Mouse (Mus musculus) spleen, postnatal 14 days (tissue): ENCODE measurements around the gene Ddx41.

Source experiments
- DNase-seq, 2 experiments: peaks; one replicate each; pipeline ENCODE4 v3.0.0; 2021 to 2022; ENCODE audit warnings: low spot score in 2 of 2

The Ddx41 gene

DNA sequence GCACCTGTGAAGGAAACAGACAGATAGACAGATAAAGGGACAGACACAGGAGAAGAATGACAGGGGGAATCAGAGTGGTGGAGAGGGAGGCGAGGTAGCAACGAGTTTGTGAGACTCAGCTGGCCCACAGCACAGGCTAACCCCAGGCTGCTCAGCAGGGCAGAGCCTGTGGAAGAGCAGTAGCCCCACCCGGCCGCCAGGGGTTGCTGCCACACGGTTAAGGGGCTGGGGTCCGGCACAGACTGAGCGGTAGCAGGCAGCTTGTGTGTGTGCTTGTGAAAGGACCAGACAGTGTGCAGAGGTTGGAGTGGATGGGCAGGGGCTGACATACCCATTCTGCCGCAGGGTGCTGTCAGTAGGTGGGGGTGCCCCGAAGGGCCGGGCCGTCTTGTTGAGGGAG, 28.6 kb downstream of the Ddx41 start:
- no peak for DNase-seq

DNA sequence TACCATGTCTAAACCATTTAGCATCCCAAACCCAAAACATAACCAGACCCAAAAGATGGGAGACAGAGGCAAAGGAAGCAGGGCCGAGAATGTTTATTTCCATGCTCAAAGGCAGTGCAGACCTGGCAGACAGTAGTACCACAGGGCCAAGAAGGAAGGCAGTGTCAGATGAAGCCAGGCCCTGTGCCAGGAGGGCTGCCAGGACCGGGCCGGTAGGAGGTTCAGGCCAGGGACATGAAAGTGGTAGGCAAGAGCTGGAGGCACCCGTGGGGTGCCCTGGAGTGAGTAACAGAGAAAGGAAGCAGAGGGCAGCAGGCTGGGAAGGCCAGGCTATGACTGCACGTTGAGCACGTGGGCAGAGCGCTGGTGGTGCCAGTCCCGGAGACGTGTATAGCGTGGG, 29.8 kb downstream of the Ddx41 start:
- no peak for DNase-seq

DNA sequence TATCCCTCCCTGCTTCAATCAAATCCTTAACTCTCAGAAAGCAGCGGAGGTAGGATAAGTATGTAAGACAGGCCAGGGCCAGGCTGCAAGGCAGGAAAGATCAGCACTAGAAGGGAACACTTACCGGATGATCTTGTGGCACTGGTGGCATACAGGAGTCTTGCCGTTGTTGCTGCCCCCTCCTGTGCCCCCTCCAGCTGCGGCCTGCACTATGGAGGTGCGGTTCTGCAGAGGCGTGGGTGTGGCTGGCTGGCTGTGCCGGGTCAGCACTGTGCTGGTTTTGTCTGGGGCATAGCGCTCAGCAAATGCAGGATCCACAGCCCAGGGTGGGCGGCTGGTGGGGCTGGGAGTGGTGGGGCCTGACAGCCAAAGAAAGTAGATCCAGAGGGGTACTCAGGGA, 30.6 kb downstream of the Ddx41 start:
- no peak for DNase-seq

DNA sequence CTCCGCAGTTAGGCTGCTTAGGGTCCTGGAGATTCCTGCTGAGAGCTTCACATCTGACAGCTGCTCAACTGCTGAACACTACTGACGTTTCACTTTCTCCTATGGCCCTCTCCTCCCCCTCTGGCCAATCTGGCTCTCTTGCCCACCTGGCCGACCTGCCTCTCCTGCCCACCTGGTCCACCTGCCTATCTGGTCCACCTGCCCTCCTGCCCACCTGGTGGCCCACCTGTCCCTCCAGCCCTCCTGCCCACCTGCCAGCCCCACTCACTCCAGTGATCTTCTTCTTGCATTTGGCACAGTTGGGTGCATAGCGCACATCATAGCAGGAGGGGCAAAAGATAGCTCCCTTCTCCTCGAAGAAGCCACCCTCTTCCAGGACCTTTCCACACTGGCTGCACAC, 32.1 kb downstream of the Ddx41 start:
- DNase-seq: no peak

DNA sequence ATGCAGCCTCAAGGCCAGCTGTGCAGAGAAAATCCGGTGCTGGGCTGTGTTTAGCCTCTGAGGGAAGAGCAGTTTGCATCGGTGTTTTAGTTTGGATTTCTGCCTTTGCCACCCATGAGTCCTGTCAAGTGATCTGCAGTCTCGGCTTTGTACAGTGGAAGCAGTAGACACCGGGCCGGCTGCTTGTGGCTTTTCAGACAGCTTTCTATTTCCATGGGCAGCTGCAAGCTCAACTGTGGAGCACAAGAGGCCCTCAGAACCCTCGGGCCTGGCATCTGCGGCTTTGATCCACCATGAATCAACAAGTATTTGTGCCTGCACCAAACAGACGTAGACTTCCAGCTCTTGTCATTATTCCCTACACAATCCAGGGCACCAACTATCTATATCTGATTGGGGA, 34.1 kb downstream of the Ddx41 start:
- DNase-seq: no peak

DNA sequence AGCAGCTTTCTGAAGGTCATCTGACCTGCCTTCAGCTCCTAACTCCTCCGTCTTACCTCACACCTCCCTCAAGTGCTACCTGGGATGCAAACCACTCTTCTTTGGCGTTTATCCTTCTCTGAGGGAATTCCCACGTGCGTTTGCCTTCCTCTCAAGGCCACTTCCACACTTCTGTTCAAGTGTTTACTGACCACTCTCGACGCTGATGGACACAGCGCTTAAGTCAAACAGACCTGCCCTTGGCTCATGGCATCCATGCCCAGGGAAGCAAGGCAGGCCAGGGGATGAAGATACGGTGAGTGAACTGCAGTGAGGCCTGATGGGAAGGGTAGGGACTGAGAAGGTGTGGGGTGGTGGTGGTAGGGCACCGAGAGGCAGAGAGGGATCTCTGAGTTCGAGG, 35.9 kb downstream of the Ddx41 start:
- DNase-seq: no peak

DNA sequence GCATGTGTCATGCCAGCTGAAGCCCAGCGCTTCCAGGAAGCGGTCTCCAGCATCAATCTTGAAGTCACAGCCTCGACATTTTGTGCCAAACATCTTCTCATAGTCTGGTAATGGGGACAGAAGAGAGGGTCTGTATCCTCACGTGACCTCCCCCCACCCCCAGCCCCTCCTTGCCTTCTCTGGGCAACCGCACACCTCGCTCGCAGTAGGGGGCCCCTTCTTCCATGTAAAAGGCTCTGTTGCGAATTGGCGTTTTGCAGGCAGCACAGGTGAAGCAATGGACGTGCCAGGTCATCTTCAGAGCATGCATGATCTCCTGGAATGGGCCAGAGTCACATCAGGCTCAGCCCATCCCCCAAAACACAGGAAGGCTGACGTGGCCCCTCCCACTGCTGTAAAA, 37.6 kb downstream of the Ddx41 start:
- no peak for DNase-seq

DNA sequence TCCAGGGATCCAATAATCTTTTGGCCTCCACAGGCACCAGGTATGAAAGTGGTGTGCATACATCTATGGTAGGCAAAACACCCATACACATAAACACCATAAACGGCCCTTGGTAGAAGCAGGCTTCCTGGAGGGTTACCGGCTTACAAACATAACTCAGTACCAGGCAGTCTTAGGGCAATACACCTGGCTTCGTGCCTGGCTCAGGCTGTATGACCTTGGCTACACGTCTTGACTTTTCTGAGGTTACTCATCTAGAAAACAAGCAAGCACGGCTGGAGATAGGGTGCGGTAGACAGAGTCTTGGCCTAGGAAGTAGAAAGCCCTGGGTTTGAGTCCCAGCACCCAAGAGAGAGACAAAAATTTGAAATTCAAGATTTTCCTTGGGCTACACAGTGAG, 39.8 kb downstream of the Ddx41 start:
- DNase-seq: no peak

DNA sequence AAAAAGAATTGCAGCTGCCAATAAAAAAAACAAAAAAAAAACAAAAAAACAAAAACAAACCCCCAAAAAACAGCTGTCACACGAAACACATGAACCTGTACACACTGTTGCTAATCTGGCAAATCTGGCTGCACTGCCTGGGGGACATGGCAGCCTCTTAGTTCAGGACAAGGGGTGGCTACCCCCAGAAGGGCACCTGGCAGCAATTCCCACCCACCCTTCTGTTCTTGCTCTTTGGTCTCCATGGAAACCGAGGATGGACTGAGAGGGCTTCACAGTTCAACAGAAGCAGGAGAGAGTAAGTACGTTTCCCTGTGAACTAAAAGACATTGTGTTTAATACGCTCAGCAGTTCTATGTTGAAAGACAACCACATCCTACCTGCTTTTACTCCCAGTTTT, 40.8 kb downstream of the Ddx41 start:
- DNase-seq: no peak

DNA sequence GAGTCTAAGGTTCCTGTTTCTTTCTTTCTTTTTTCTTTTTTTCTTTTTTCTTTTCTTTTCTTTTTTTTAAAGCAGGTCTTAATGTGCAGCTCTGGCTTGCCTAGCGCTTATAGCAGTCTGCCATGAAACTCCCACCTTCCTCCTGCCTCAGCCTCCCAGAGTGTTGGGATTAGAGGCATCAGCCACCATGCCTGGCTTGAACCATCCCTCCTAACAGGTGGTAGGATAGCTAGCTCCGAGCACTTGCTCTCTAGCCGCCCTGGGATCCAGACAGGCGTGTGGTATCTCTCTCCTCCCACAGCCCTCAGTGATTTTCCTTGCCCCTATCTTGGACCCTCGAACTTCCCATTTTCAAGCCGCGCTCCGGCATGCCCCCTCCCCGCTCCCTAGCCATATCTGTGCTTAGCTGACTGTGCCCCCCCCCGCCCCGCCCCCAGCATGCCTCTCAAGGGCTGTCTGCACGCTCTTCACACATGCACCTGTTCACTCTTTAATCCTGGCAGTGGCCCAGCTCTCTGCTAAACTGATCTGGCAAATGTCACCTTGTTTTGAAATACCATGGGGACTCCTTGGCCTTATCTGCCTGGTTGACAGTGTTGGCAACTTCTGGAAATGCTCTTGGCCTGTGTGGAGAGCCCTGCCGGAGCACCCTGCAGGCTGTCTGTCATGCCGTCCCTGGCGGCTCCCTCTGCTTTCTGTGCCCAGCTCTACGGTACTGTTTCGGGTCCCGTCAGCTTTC, 41.4 kb downstream of the Ddx41 start:
- DNase-seq: no peak

DNA sequence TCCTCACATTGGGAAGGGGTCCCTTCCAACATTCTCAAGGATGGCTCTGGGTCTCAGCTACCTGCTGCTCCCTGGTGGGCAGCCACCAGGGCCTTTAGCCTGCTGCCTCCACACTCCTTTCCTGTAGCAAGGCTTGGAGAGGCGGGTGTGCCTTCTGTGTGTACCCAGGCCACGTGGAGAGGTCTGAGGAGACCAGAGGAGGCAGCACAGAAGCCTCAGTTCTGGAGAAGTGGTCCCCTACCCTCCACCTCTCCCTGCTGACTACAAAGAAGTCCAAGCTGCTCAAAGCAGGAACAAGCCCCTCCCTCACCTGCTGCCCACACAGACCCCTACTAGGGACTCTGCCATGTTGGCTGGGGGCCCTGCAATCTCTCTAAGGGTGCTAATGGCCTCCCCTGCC, 42.2 kb downstream of the Ddx41 start:
- DNase-seq: no peak

DNA sequence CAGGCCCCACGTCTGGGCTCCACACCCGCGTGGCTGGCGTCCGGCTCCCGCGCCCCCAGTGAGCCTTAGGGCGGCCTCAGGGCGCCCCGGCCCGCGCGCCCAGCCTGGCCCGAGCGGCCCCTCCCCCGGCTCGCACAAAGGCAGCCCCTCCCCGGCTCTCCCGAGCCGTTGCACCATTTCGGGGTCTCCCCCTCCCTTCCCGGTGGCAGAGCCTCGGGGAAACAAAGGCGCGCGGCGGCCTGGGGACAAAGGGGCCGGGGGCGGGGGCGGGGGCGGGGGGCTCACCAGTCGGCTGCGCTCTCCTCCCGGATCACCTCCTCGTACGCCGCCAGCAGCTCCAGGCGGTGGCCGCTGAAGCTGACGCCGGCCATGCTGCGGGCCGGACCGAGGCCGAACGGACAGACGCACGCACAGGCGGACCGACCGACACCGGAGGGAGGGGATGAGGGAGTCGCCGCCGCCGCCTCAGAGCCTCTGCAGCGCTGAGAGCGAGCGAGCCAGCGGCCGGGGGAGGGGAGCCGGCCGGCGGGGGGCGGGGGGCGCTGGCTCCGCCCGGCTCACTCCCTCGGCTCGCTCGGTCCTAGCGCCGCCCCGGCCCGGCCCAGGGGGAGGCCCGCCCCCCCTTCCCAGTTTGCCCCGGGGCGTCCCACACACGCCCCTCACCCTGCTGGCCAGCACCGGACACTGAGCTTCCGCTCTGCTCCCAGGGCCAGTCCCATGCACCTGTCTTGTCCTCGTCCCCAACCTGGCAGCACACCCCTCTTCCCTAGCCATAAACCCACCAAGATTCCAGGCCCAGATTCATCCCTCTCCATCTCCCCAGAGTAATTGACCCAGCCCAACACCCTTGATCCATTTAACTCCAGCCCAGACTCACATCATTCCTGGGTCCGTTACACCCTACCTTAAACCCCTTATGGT, 48.6 kb downstream of the Ddx41 start, which contains the start of gene Dbn1:
Gene Dbn1 (minus strand): TSS at position 534 of the 921 bp plus-strand sequence.
- DNase-seq: no peak

DNA sequence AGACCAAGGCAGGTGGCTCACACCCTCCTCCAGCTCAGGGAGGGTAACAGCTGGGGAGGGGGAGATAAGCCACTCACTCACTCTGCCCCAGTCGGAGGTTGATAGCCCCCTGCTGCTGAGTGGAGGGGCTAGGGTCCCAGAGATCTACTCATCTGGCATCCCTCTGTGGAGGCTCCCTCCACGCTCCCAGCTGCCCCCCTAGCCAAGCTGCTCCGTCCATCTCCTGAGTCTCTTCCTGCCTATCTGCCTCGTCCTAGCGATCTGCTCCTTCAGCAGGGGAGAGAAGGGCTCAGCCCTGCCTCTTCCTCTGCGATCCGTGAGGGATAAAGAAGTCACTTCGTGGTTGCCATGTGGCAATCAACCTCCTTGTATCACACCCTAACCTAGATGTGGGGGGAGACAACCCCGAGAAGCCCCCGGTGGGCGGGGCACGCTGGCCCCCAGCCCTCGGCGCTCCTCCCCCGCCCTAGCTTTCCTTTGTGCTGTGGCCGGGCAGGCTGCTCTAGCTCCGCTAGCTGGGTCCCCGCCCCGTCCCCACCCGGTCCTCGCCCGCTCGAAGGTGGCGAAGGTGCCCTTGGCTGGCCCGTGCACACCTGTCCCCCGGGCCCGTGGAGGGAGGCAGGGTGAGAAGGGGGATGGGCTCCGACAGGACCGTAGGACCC, 49.4 kb downstream of the Ddx41 start:
- DNase-seq: no peak

DNA sequence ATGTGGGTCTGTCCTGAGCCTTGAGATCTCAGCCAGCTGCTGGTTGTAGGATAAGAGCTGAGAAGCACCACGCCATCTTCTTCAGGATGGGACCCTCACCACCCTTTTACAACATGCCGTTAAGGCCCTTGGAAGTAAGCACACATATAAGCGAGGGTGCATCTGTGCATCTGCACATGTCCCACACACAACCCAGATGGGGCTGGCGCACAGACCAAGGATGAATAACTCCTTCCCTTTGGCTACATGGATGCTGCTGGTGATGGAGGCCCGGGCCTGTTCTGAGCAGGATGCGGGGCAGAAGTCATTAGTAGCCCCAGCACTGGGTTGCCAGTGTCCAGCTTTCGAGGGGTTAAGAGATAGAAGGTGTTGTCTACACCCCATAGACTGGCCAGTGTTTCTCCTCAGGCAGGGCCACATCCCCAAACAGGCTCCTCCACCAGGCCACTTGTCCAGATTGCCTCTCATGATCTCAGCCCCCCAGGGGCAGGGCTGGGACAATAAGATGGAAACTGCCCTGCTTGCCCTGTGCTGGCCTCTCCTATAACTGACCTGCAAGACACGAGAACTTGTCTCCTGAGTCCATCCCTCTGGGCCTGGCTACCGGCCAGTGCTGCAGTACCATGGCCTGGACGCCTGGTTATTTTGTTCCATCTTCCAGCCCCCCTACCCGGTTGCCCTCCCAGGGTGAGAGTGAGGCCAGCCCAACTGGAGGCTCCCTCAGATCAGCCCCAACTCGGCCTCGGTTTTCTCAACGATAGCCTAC, 50.2 kb downstream of the Ddx41 start:
- DNase-seq: no peak

DNA sequence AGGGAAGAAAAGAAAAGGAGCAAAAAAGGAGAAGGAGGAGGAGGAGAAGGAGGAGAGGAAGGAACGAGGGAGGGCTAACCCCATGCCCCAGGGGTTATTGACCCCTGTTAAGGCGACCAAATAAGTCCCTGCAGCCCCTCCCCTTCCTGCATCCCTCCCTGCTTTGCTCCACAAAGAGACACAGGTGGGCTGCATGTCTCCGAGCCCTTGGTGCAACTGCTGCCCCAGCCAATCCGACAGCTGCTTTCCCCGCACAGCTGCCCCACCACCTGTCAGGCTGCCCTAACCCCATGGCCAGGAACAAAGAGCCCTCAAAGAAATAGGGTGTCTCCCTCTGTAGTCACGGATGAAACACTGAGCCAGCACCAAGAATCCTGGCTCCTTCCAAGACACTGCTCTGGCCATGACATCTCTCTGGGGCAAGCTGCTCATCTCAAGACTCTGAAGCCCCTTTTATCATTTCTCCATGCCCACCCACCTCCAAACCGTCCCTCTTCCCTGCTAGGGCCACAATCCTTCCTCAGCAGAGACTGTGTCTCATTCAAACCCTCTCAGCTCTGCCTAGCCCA, 51.9 kb downstream of the Ddx41 start:
- DNase-seq: no peak

DNA sequence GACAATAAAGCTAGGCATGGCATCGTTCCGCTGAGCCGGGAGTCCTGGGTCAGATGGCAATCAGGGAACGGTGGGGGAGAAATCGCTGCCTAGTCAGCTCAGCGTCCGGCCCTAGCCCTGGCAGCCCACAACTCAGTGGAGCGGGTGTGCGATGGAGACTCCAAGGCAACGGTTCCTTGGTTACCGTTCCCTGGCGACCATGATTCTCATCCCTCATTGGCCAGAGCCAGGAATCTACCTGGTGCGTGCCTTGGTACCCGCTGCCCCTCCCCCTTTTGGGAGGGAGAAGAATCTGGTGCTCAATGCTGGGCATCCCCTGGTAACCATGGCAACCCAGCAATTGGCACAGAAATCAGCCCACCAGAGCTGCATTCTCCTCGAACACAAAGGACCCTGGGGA, 52.9 kb downstream of the Ddx41 start:
- DNase-seq: no peak

DNA sequence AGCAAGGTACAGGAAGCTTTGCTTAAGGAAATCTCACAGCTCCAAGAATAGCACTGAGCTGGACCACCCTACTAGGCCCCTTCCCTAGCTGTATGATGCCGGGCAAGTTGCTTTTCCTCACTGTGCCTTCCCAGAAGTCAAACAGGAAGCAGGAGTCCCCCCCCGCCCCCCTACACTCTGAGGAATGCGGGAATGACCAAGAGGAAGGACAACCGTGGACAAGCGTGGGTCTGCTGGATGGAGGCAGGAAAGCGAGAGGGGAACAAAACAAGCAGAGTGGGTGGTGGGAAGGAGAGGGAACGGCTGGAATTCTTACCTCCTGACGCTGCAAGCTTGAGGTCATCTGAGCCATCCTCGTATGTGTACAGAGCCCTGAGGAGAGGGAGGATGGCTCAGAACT, 53.4 kb downstream of the Ddx41 start:
- DNase-seq: no peak

DNA sequence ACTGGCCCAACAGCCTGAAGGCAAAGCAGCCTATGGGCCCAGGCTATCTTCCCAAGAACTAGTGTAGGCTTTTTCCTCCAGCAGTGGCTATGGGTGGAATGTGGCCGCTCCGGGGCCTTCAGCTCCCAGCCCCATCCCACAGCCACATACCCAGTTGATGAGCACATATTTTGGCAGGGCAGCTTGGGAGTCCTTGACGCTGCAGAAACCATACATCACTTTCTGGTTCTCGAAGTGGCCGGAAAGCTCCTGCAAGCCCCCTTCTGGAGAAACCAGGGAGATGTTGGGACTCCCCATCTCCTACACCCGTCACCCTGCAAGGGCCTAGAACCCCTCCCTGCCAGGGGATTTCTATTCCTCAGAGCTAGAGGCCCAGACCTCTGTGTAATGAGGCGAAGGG, 53.9 kb downstream of the Ddx41 start:
- no peak for DNase-seq
